Mouse (Mus musculus) right cerebral cortex, adult 18-20 months (tissue): Measurements from ENCODE around the gene Drd2.

Experiments used
- DNase-seq: peaks from one replicate; pipeline ENCODE4 v3.0.0; 2022; ENCODE audit warnings: mixed read lengths

Gene Drd2

GRCm38 (mm10) chr9:49456136-49456535 is 115.7 kb downstream of the Drd2 start:
- DNase-seq, result no peak
